Comparison of ENCODE assay signal across 8 mouse cellular contexts in the genomic region with DNA sequence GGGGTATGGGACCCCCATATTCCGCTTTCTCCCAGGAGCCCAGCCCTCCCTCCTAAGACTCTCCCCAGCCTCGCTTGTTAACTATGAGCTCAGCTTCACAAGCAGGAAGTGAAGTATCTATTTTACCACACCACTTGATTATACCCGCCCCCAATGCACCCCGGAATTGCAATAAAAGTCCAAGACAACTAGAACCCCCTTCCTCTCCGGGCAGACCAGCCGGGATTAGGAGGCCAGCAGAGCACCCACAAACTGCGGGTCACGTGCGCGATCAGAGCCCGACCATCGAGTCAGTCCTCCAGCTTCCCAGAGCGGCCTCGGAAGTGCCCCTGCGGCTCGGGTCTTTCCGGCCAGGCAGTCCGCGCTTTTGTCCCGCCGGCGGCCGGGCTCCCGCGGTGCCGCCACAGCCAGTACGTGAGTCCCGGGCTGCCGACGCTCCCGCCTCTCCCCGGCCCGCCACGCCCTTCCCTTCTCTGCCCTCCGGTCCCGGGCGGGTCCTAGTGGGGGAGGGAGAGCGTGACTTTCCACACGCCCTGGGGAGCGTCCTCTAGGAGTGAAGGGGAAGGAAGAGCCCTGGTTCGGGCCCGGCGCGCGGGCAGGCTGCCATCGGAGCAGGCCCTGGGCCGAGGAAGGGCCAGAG. TPM values are rescaled to one million over a fixed set of nuclear protein-coding genes. Genes with fewer than 3 reads are reported as not detected.
DNase-seq lines count a peak whose midpoint lies in the region; ATAC-seq lines count a peak whose summit lies in the region.

A gene (plus strand): TSS at position 164 of the 640 bp plus-strand sequence.

- no peaks in the 10 kb centered on the region for H3K27me3 ChIP-seq in hindbrain, embryonic 12.5 days

- H3K4me2 ChIP-seq in hindbrain, embryonic 12.5 days (replicated peaks): peak within 1 kb of the TSS; percentile 78

- no peaks in the 10 kb centered on the region for H3K9me3 ChIP-seq in hindbrain, embryonic 12.5 days (replicated peaks)

- peaks cover 13% of the 10 kb centered on the region for H3K4me1 ChIP-seq in hindbrain, embryonic 12.5 days

- peak within 1 kb of the TSS; percentile 99 for H3K27ac ChIP-seq in hindbrain, embryonic 12.5 days

- WGBS in hindbrain, embryonic 12.5 days: under 1% methylated on average over 43 of the region's 47 CpGs

- H3K9ac ChIP-seq in hindbrain, embryonic 12.5 days: peak within 1 kb of the TSS; percentile 98

- H3K36me3 ChIP-seq in hindbrain, embryonic 12.5 days: peaks cover 3% of the 10 kb centered on the region; the same call in 1 of the 2 replicates

- peak; percentile 97 for DNase-seq in MN1 (ENCODE audit: low spot score)
- DNase-seq in cerebellum, adult 9-10 months: peak; percentile 92
- DNase-seq in frontal cortex, adult 2 months (ENCODE audit: extremely low spot score in 1 of 2, low spot score in 1 of 2): peak; percentile 86 to 96
- DNase-seq in layer of hippocampus, postnatal 14 days (ENCODE audit: low spot score in 2 of 2): peak; percentile 91 to 93
- peak; percentile 94 for DNase-seq in lung, postnatal 14 days
- peak; percentile 89 for DNase-seq in retina, adult 2 months (ENCODE audit: low read depth, low spot score)
- DNase-seq in thymus, postnatal 36 days: peak; percentile 88 to 89

- peak within 1 kb of the TSS; percentile 95 for H3K4me3 ChIP-seq in hindbrain, embryonic 12.5 days

- peak; percentile 93 for ATAC-seq in hindbrain, embryonic 12.5 days (ENCODE audit: low FRiP score)

RNA-seq across cellular contexts. Expression of the gene that starts here (rescaled TPM):
- 24.2 and 26.4 TPM in 2 replicates for polyA plus RNA-seq in frontal cortex, adult 2 months (2012; rRNA removed)
- polyA plus RNA-seq in hindbrain, embryonic 12.5 days (2016; fragmentation: Nextera tagmentation; extraction: Ambion mirVana): 55.3 and 62.5 TPM in 2 replicates
- total RNA-seq in layer of hippocampus, postnatal 14 days (2021): 10 to 100 TPM; 28.2 to 35.5 TPM

Comparison
In these comparisons a context has a peak if more than half of its experiments do, and no peak if none do; other contexts are left out.
1. Peak in every context shown above with its lines: DNase-seq, ATAC-seq, H3K4me3 ChIP-seq and H3K27ac ChIP-seq.